Mouse (Mus musculus) gastrocnemius, postnatal 36 days (tissue): ENCODE data around the gene Olfr111. TPM values are rescaled to one million over a fixed set of nuclear protein-coding genes. Genes with fewer than 3 reads are reported as not detected.
"Not testable (repeated sequence)": the region's sequence is repeated elsewhere in the genome, so short reads cannot be mapped to it uniquely, and the experiment has no call there.

ENCODE experiments used
- DNase-seq, 2 experiments: peaks; one replicate each; pipeline ENCODE4 v3.0.0; 2022
- intact Hi-C: fragments of 180-260 bp; cut with DNase I; formaldehyde crosslinking; loops from one replicate; pipeline ENCODE4 v1.15.1; 2025
- long read RNA-seq, 2 experiments: library from polyadenylated mRNA; stranded (forward); transcript quantifications; one replicate each; pipeline ENCODE4 v2.0.0; 2021
- total RNA-seq, 2 experiments: library from RNA; stranded (reverse); gene quantifications; 2 replicates each; pipeline ENCODE4 v1.2.3; 2021

Olfr111 gene
- not detected for total RNA-seq
- long read RNA-seq, experiment 1: 0 reads
- long read RNA-seq, experiment 2: 0 reads

DNA sequence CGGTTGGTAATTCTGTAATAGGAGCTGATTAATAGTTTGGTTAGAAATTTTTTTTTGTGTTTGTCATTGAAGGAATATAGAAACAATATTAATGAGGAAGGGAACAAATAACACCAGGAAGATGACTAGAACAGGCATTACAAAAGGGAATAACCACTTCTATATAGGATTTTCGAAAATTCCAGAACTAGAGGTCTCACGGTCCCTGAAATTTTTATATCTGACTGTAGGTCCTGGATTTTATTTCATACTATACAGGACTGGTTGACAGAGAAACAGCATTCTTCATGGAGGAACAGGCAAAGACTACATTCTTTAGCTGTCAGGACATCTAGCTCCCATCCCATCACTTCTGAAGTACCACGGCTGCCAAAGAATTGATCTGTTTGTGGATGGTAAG lies at the start of gene Olfr111:
Gene Olfr111, plus strand, starts transcription at position 301 of the 400 bp plus-strand sequence.
- intact Hi-C loops: no loop called here
- no peak for DNase-seq

DNA sequence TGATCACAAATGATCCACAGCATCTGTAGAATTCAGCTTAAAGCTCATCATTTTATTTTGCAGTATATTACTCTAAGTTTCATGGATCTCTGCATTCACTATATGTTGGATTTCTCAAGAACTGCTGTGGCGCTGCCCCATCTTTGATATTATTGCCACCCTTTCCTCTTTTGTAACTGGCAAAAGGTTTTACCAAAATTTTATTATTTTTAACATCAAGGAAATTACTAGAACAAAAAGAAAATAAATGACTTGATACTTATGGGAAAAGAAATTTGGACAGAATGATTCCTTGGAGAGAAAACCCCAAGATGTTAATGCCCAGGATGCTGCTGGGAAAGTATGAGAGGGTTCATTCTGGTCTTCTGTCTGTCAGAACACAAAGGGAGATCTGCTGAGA lies 49.2 kb upstream of the Olfr111 start, which contains the start of gene Olfr109:
Gene Olfr109, plus strand, starts transcription at position 301 of the 400 bp plus-strand sequence.
- DNase-seq: no peak
- intact Hi-C loops: no loop called here

DNA sequence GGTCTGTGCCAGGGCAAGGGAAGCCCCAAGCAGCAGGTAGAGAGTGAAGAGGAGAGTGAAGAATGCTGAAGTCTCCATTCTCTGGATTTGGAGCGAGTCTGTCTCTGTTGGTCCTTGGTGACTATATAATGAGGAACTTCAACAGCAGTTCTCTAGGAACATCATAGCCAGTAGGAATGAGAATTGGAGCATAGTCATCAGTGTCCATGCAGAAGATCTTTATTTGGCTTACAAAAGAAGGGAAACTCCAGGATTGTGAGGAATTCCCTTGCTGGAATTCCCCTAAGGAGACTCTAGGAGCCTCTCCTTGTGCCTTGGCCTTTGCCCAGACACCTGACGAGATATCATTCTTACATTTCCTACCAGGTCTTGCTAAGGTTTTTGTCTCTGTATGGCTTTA lies 24.4 kb upstream of the Olfr111 start, which contains the start of gene H2-M2:
Gene H2-M2, minus strand, starts transcription at position 101 of the 400 bp plus-strand sequence.
- intact Hi-C loops: no loop called here
- DNase-seq: no peak

DNA sequence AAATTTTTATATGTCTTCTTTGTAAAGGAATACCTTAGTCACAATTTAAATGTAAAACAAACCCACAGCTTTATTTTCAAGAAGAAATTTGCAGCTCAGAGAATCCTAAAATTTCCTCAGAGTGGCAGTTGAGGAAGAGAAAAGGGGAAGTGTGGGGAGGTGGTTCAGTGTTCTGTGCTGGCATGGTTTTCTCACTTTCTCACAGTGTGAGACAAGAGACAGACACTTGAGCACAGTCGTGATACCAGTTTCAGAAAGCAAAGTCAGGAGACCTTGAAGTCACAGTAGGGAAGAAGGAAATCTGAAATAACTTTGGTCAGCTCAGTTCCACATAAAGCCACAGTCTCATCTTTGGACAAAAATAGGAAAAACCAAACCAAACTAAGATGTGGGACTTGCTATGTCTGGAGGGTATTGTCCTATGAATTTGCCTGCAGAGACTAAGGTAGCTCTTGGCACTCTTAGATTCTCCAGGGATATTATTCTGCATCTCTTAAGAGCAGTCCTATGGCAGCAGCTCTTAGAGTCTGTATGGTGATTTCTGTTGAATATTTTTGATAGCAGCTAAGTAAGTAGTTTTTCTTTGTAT lies 15.8 kb upstream of the Olfr111 start, which contains the start of gene Olfr110:
Gene Olfr110, plus strand, starts transcription at position 539 of the 589 bp plus-strand sequence.
- no peak for DNase-seq
- intact Hi-C loops: no loop called here

DNA sequence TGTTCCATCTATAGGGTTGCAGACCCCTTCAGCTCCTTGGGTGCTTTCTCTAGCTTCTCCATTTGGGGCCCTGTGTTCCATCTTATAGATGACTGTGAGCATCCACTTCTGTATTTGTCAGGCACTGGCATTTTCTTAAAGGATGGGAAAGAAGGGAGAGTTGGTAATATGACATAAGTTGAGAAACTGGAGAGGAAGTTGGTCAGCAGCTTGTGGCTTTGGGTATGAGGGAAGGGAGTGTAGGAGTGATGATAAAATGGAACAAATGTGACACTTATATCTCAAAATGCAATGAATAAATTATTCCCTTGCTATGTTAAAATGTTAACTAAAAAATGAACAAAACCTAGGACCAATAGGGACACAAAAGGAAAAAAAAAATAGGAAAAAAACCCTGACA lies 16.8 kb downstream of the Olfr111 start:
- DNase-seq, intact Hi-C loops: not testable (repeated sequence)

DNA sequence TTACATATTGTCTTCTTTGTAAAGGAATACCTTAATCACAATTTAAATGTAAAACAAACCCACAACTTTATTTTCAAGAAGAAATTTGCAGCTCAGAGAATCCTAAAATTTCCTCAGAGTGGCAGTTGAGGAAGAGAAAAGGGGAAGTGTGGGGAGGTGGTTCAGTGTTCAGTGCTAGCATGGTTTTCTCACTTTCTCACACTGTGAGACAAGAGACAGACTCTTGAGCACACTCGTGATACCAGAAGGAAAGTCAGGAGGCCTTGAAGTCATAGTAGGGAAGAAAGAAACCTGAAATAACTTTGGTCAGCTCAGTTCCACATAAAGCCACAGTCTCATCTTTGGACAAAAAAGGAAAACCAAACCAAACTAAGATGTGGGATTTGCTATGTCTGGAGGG lies 17.6 kb downstream of the Olfr111 start:
- intact Hi-C loops, DNase-seq: not testable (repeated sequence)

DNA sequence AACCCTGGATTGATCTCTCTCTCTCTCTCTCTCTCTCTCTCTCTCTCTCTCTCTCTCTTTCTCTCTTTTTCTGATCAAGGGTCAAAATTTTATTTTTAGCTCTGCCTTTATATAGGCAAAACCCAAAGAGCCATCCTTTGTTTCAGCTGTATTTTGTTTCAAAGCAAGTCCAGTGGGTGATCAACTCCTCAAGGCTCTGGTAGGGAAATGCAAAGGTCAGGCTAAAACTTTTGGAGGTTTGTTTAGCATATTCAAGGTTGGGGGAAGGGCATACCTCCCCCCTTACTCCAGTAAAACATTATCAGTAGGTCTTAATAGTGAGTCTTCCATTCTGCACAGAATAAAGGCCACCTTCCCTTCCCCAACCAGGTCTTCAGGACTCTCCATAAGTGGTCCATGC lies 27.3 kb downstream of the Olfr111 start:
- intact Hi-C loops: no loop called here
- no peak for DNase-seq

DNA sequence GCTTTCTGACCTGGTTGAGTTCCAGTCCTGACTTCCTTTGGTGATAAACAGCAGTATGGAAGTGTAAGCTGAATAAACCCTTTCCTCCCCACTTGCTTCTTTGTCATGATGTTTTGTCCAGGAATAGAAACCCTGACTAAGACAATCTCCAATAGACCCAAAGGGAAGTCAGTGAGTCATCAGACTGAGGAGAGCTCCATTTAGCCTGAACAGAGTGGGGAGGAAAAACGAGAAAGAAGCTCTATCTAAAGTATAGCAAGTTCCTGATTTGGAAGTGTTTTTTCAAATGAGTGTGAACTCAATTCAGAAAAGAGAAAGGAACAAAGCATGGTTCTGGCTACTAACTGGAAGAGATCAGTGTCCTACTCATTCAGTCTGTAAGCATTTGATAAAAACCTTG lies 30.6 kb downstream of the Olfr111 start:
- DNase-seq, intact Hi-C loops: not testable (repeated sequence)

DNA sequence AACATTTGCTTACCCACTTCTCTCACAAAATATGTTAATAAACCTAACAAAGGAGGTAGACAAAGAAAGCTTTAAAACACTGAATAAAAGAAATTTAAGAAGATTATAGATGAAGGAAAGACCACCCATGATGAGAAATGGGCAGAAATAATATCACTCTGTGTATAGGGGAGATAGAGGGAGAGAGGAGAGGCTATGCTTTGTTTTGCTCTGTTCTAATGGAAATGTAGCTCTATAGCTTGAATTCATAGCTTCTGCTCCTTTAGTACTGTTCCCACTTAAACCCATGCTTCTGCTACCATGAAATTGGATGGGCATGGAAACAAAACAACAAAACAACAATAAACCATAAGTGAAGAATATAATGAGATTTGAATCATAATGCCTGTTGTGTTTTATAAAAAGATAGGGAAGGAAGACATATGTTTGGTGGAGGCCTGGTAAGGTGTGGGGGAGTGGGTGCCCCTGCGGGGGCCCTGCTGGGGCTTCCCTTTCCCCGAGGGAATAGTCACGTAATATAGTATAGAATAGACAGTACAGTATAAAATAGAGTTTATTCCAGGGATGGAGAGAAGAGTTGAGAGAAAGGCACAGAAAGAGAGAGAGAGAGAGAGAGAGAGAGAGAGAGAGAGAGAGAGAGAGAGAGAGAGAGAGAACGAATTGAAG lies 33.8 kb downstream of the Olfr111 start:
- intact Hi-C loops: no loop called here
- no peak for DNase-seq

DNA sequence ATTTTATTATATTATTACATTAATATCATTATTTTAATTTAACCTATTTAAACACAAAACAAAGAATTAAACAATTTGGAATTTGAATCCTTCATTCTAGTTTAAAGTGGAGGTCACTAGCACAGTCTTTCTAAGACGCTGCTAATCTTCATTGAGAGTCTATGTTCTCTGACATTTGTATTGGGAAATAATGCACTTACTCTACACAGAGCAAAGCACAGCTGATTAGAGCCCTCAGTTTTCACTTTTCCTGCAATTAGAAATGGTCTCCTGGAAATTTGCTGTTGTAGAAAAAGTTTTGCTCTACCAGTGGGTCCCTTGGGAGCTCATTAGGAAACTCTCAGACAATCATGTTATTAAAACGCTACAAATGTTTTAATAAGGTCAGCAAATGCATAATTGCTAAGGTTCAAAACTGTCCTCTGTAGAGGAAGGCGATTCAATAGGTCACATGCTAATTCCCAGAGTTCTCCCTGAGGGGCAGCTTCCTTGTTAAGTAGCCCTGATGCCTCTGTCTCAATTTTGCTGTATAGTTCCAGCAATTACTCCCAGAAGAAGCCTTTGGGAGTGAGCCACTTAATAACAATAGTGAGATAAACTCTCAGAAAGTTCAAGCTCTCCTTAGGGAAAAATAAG lies 36.1 kb downstream of the Olfr111 start:
- no peak for DNase-seq
- intact Hi-C loops: no loop called here

DNA sequence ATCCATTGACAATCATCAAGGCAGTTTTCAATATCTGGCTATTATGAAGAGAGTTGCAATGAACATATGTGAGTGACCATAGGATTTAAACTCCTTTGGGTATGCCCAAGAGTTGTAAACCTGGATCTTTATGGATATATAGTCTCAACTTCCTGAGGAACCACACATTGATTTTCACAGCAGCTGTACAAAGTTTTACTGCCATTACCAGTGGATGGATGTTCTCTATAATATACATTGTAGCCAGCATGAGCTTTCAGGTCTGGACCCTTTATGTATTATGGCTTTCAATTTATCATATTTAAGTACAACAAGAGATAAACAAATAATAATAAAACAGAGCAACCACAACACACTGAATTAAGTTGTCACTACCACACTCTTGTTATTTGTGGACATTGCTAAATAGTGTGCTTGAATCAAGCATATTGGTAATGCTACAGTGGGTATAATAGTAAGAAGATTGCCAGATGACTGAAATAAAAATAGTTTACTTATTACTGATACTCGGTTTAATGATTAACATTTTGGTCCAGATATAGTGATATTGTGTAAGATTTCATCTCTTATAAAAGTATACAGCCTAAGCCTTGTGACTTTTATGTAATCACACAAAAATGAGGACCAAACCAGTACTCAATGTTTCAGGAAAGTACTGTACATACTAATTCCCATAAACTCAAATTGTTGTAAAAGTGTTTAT lies 51.2 kb downstream of the Olfr111 start:
- no peak for DNase-seq
- intact Hi-C loops: no loop called here

DNA sequence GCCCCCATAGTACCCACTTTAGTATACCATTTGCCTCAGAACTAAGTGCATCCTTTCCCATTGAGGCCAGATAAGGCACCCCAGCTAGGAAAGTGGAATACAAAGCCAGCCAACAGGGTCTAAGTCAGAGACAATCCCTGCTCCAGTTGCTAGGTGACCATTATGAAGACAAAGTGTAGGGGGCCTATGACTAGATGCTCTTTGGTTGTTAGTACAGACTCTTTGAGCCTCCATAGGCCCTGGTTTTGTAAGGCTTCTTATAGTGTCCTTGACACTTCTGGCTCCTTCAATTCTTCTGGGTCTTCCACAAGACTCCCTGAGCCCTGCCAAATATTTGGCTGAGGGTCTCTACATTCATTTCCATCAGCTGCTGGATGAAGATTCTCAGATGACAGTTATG lies 61.5 kb downstream of the Olfr111 start, which contains the start of gene Olfr112:
Gene Olfr112, minus strand, starts transcription at position 101 of the 400 bp plus-strand sequence.
- DNase-seq: no peak
- intact Hi-C loops: no loop called here

DNA sequence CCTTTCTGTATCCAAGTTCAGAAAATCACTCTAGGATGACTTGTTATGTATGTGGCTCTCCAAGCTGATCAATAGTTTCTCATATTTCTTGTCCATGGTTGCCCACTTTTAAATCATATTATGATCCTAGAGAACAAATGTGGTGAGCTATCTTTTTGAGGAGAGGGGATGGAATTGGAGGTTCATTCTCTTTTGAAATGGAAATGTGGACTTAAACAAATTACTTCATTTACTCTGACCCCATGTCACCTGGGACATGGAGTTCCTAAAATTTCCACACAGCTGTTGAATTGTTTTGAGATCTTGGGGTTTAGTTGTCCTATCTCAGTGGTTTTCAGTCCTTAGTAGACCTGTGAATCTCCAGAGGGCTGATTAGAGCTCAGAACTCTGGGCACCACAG lies 69.7 kb downstream of the Olfr111 start, which contains the start of gene Olfr113:
Gene Olfr113, minus strand, starts transcription at position 101 of the 400 bp plus-strand sequence.
- no peak for DNase-seq
- intact Hi-C loops: no loop called here

Other genes with a start within 250 kb of the Olfr111 start
- gene Olfr98, start 244.3 kb upstream of the Olfr111 start, total RNA-seq: not detected
- gene H2-M3, start 237.8 kb upstream of the Olfr111 start, total RNA-seq: under 1 TPM; 0.81 to 0.94 TPM
- not detected for gene Olfr99, start 224.6 kb upstream of the Olfr111 start, total RNA-seq
- not detected for gene Olfr101, start 203.7 kb upstream of the Olfr111 start, total RNA-seq
- gene Olfr102, start 191.0 kb upstream of the Olfr111 start, total RNA-seq: not detected
- not detected for gene Olfr103, start 168.3 kb upstream of the Olfr111 start, total RNA-seq
- not detected for gene Olfr104-ps, start 148.4 kb upstream of the Olfr111 start, total RNA-seq
- gene Olfr105-ps, start 129.0 kb upstream of the Olfr111 start, total RNA-seq: not detected
- not detected for gene Olfr106-ps, start 117.6 kb upstream of the Olfr111 start, total RNA-seq
- gene Olfr107, start 108.8 kb upstream of the Olfr111 start, total RNA-seq: not detected
- gene Olfr108, start 62.5 kb upstream of the Olfr111 start, total RNA-seq: not detected
- gene Olfr109, start 49.1 kb upstream of the Olfr111 start, total RNA-seq: not detected
- gene H2-M2, start 24.5 kb upstream of the Olfr111 start, total RNA-seq: not detected
- not detected for gene Olfr110, start 15.6 kb upstream of the Olfr111 start, total RNA-seq
- not detected for gene Olfr112, start 61.4 kb downstream of the Olfr111 start, total RNA-seq
- not detected for gene Olfr113, start 69.6 kb downstream of the Olfr111 start, total RNA-seq
- not detected for gene Olfr114, start 84.7 kb downstream of the Olfr111 start, total RNA-seq
- not detected for gene Olfr115, start 119.1 kb downstream of the Olfr111 start, total RNA-seq
- not detected for gene Olfr116, start 119.2 kb downstream of the Olfr111 start, total RNA-seq
- gene Olfr117, start 155.8 kb downstream of the Olfr111 start, total RNA-seq: not detected
- gene Olfr118, start 159.0 kb downstream of the Olfr111 start, total RNA-seq: not detected
- not detected for gene Olfr119, start 188.5 kb downstream of the Olfr111 start, total RNA-seq
- gene Olfr120, start 213.8 kb downstream of the Olfr111 start, total RNA-seq: not detected
- gene Olfr121, start 240.8 kb downstream of the Olfr111 start, total RNA-seq: not detected